Mouse (Mus musculus) liver, embryonic 14.5 days (tissue): ENCODE data around the gene Apba2. TPM values are rescaled to one million over a fixed set of nuclear protein-coding genes. Genes with fewer than 3 reads are reported as not detected.

Experiments used
- ATAC-seq: fragments of 200-750 bp; cut with Nextera tagmentation; 2 replicates; pipeline ENCODE4 v1.8.0; 2017; ENCODE audit warnings: moderate number of reproducible peaks, mild to moderate bottlenecking, moderate library complexity; ENCODE audit not compliant: insufficient read depth
- DNase-seq, 3 experiments: peaks; one replicate each; pipeline ENCODE4 v3.0.0-alpha.2; 2012 to 2013; ENCODE audit warnings: low read depth in 3 of 3, low spot score in 3 of 3
- H3K27ac ChIP-seq: fragments of 300-500 bp; sonication (generic); 2 replicates; pipeline ENCODE4 v1.5.1; 2014; ENCODE audit warnings: moderate library complexity, mild to moderate bottlenecking, control low read depth, inconsistent platforms
- H3K27me3 ChIP-seq: fragments of 300-500 bp; sonication (generic); 2 replicates; pipeline ENCODE4 v1.6.1; 2014; ENCODE audit warnings: mild to moderate bottlenecking, low read length, moderate library complexity; ENCODE audit not compliant: control insufficient read depth, insufficient read depth
- H3K36me3 ChIP-seq: fragments of 300-500 bp; sonication (generic); replicated peaks from 2 replicates; pipeline ENCODE4 v1.6.1; 2014; ENCODE audit warnings: low read depth; ENCODE audit not compliant: control insufficient read depth, insufficient read depth
- H3K4me1 ChIP-seq, 2 experiments: fragments of 200-500 bp in 1 of 2; fragments of 300-500 bp in 1 of 2; sonication (generic) in 1 of 2; replicated peaks; 2 replicates each; pipeline ENCODE4 v1.6.1; 2012 to 2014; ENCODE audit warnings: antibody characterized with exemption in 1 of 2, inconsistent platforms in 1 of 2, low read length in 1 of 2; ENCODE audit not compliant: control insufficient read depth in 2 of 2, insufficient read depth in 2 of 2
- H3K4me2 ChIP-seq: fragments of 300-500 bp; sonication (generic); 2 replicates; pipeline ENCODE4 v1.6.1; 2014; ENCODE audit warnings: low read depth, mild to moderate bottlenecking, control low read depth, moderate library complexity
- H3K4me3 ChIP-seq, 2 experiments: fragments of 200-500 bp in 1 of 2; fragments of 300-500 bp in 1 of 2; sonication (generic) in 1 of 2; 2 replicates each; pipeline ENCODE4 v1.5.1; 2012 to 2014; ENCODE audit warnings: low read depth in 2 of 2, low read length in 2 of 2, mild to moderate bottlenecking in 2 of 2, control low read depth in 1 of 2, inconsistent platforms in 1 of 2, moderate library complexity in 1 of 2; ENCODE audit not compliant: insufficient read depth in 1 of 2
- H3K9ac ChIP-seq: fragments of 300-500 bp; sonication (generic); replicated peaks from 2 replicates; pipeline ENCODE4 v1.6.1; 2014; ENCODE audit warnings: mild to moderate bottlenecking, control low read depth, moderate library complexity
- H3K9me3 ChIP-seq: fragments of 300-500 bp; sonication (generic); 2 replicates; pipeline ENCODE4 v1.6.1; 2016; ENCODE audit warnings: low read length, mixed read lengths; ENCODE audit not compliant: control insufficient read depth
- CTCF ChIP-seq: IDR thresholded peaks from 2 replicates; pipeline ENCODE4 v1.5.1; 2016; ENCODE audit warnings: antibody characterized with exemption, low read depth, control low read depth
- EP300 ChIP-seq: IDR thresholded peaks from 2 replicates; pipeline ENCODE4 v1.6.1; 2016; ENCODE audit warnings: antibody characterized with exemption, low read depth
- WGBS: fragments of 180-500 bp; shearing (Covaris S2); extraction: QIAGEN DNeasy Blood & Tissue Kit; methylation state at CpG from one replicate; pipeline ENCODE4 v1.1.7; 2014; ENCODE audit not compliant: insufficient replicate concordance; 5-methylcytosine and 5-hydroxymethylcytosine counted together
- polyA plus RNA-seq, 2 experiments: library from polyadenylated mRNA; depleted of rRNA in 1 of 2; stranded (reverse) in 1 of 2; unstranded in 1 of 2; fragments of >200 nt; fragmentation: Nextera tagmentation in 1 of 2; extraction: Ambion mirVana in 1 of 2; gene quantifications; 2 replicates each; pipeline versions ENCODE4 v1.2.1 to v1.2.3; 2012 to 2014

Gene Apba2
- polyA plus RNA-seq, 2 experiments = 0.02 TPM; not detected in 1

GRCm38 (mm10) chr7:64583670-64584121 is 82.2 kb downstream of the Apba2 start:
- Histone ChIP-seq H3K27ac (no peak overlapping the region), H3K27me3 (no peaks in the 10 kb centered on the region), H3K4me1 (no peaks in the 10 kb centered on the region), H3K36me3 (no peaks in the 10 kb centered on the region), H3K4me3 (no peak overlapping the region), H3K9ac (no peak overlapping the region), H3K4me2 (no peak overlapping the region), H3K9me3 (no peaks in the 10 kb centered on the region)
- TF ChIP-seq CTCF = no peak
- TF ChIP-seq EP300 = no peak
- ATAC-seq = no peak
- no peak for DNase-seq
- WGBS = 61% methylated on average over 6 of the region's 6 CpGs

DNA sequence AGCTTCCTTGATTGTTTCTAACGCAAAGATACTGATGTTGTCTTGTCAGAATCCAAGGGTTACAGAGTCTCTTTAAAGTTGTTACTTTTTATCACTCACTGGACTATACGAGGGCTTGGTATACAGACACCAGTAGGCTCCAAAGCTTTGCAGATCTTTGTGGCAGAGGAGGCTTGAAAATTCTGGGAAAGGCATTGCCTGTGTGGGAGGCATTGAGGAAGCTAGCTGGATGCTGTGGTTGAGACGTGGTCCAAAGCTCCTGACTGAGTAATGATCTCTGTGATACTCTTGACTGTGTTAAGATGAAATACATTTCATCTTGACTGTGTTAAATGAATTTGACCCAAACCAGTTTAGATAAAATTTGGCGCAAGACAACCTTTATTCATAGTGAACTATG is 84.6 kb downstream of the Apba2 start:
- TF ChIP-seq EP300 = no peak
- no peak for TF ChIP-seq CTCF
- H3K9ac ChIP-seq = no peak overlapping the region
- no peak for ATAC-seq
- H3K4me2 ChIP-seq = no peak overlapping the region
- H3K4me3 ChIP-seq = no peak overlapping the region
- H3K4me1 ChIP-seq = no peaks in the 10 kb centered on the region
- DNase-seq = no peak
- H3K9me3 ChIP-seq = no peaks in the 10 kb centered on the region
- no peak overlapping the region for H3K27ac ChIP-seq
- H3K27me3 ChIP-seq = no peaks in the 10 kb centered on the region
- no peaks in the 10 kb centered on the region for H3K36me3 ChIP-seq
- WGBS = 55% methylated on average over 4 of the region's 4 CpGs

DNA sequence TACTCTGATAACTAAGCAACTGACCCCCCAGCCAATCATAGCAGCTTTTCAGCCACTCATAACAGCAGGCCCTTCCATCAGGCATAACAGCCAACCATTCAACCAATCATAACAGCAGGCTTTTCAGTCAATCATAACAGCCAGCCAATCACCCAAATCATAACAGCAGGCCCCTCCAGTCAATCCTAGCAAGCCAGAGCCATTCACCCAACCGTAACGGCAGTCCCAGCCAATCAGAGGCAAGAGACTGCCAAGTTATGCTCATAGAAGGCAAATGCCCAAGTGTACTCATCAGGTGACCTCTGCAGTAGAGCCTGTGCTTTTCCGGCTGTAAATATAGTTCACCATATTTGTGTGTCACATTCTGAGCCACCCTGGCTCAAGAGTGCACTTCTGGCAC is 85.1 kb downstream of the Apba2 start:
- DNase-seq = no peak
- no peak for ATAC-seq

GRCm38 (mm10) chr7:64588636-64589389 is 87.3 kb downstream of the Apba2 start:
- no peak for TF ChIP-seq EP300
- TF ChIP-seq CTCF = no peak
- no peaks in the 10 kb centered on the region for H3K4me1 ChIP-seq
- ATAC-seq (no peak), DNase-seq (no peak)
- 50% methylated on average over 11 of the region's 11 CpGs for WGBS
- no peak overlapping the region for H3K9ac ChIP-seq
- H3K4me3 ChIP-seq = no peak overlapping the region
- no peaks in the 10 kb centered on the region for H3K36me3 ChIP-seq
- no peak overlapping the region for H3K27ac ChIP-seq
- H3K9me3 ChIP-seq = no peaks in the 10 kb centered on the region
- no peaks in the 10 kb centered on the region for H3K27me3 ChIP-seq
- no peak overlapping the region for H3K4me2 ChIP-seq

More for the DNA sequence above, 85.1 kb downstream of the Apba2 start:
- Histone ChIP-seq H3K4me1 (no peaks in the 10 kb centered on the region), H3K9me3 (no peaks in the 10 kb centered on the region), H3K27me3 (no peaks in the 10 kb centered on the region), H3K27ac (no peak overlapping the region), H3K4me3 (no peak overlapping the region), H3K9ac (no peak overlapping the region), H3K36me3 (no peaks in the 10 kb centered on the region), H3K4me2 (no peak overlapping the region)
- TF ChIP-seq CTCF (no peak), EP300 (no peak)
- WGBS = 73% methylated on average over 3 of the region's 3 CpGs

DNA sequence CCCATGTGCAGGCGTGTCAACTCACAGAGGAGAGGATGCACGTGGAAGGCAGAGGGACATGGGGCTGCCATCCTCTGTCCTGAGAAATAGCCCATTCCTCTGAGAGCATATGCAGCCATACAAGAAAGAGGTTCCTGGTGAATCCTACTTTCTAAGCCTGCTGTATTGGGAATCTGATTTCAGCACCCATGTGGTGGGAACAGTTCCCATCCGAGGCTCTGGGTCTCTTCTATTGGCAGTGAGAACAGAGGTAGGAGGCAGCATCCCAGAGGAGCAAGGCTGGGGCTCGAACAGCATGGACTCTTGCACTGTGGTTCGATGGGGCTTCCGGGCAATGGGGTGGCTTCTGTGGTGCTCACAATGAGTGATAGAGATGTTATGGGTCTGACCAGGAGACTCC is 93.8 kb downstream of the Apba2 start:
- no peak overlapping the region for H3K9ac ChIP-seq
- ATAC-seq (no peak), DNase-seq (no peak)
- no peak overlapping the region for H3K4me3 ChIP-seq
- WGBS = 48% methylated on average over 6 of the region's 6 CpGs
- no peaks in the 10 kb centered on the region for H3K36me3 ChIP-seq
- H3K4me2 ChIP-seq = no peak overlapping the region
- no peaks in the 10 kb centered on the region for H3K27me3 ChIP-seq
- H3K9me3 ChIP-seq = no peaks in the 10 kb centered on the region
- H3K4me1 ChIP-seq = no peaks in the 10 kb centered on the region
- TF ChIP-seq EP300 (no peak), CTCF (no peak)
- H3K27ac ChIP-seq = no peak overlapping the region
